Mouse (Mus musculus): ENCODE data around the gene Gm20489. TPM values are rescaled to one million over a fixed set of nuclear protein-coding genes. Genes with fewer than 3 reads are reported as not detected.

Gene Gm20489
- polyA plus RNA-seq, 1 experiment from 2014 or later: not detected

- no peak overlapping the region for H3K4me2 ChIP-seq (ENCODE audit: low read depth, low read length)
- ATAC-seq (ENCODE audit: low read depth): no peak
- H3K9me3 ChIP-seq (ENCODE audit: control insufficient read depth, low read length): no peaks in the 10 kb centered on the region
- H3K27me3 ChIP-seq (ENCODE audit: control insufficient read depth, insufficient read depth, low read length): no peaks in the 10 kb centered on the region
- H3K36me3 ChIP-seq (ENCODE audit: control insufficient read depth, insufficient read depth, low read length): peaks cover 14% of the 10 kb centered on the region; the same call in 1 of the 2 replicates
- WGBS: 93% methylated on average over 10 of the region's 10 CpGs
- H3K9ac ChIP-seq (replicated peaks; ENCODE audit: low read depth, low read length): no peak overlapping the region
- H3K27ac ChIP-seq (ENCODE audit: low read depth, low read length): no peak overlapping the region
- no peaks in the 10 kb centered on the region for H3K4me1 ChIP-seq (ENCODE audit: control insufficient read depth, insufficient read depth, low read length)
- no peak overlapping the region for H3K4me3 ChIP-seq (ENCODE audit: low read depth, low read length)
Observed at GRCm38 (mm10) chrX:101290111-101290510, 21.3 kb upstream of the Gm20489 start.

- Histone ChIP-seq H3K9me3 (ENCODE audit: control insufficient read depth, low read length) (no peaks in the 10 kb centered on the region), H3K36me3 (ENCODE audit: control insufficient read depth, insufficient read depth, low read length) (peaks cover 14% of the 10 kb centered on the region; the same call in 1 of the 2 replicates), H3K4me3 (ENCODE audit: low read depth, low read length) (no peak overlapping the region), H3K27ac (ENCODE audit: low read depth, low read length) (no peak overlapping the region), H3K27me3 (ENCODE audit: control insufficient read depth, insufficient read depth, low read length) (no peaks in the 10 kb centered on the region), H3K4me1 (ENCODE audit: control insufficient read depth, insufficient read depth, low read length) (no peaks in the 10 kb centered on the region), H3K9ac (replicated peaks; ENCODE audit: low read depth, low read length) (no peak overlapping the region), H3K4me2 (ENCODE audit: low read depth, low read length) (no peak overlapping the region)
- no peak for ATAC-seq (ENCODE audit: low read depth)
- 95% methylated on average over 7 of the region's 7 CpGs for WGBS
Observed at GRCm38 (mm10) chrX:101289037-101289436, 20.2 kb upstream of the Gm20489 start.

GRCm38 (mm10) chrX:101288432-101288831 lies 19.6 kb upstream of the Gm20489 start:
- no peak overlapping the region for H3K4me2 ChIP-seq (ENCODE audit: low read depth, low read length)
- no peaks in the 10 kb centered on the region for H3K9me3 ChIP-seq (ENCODE audit: control insufficient read depth, low read length)
- no peak for ATAC-seq (ENCODE audit: low read depth)
- H3K27ac ChIP-seq (ENCODE audit: low read depth, low read length): no peak overlapping the region
- H3K4me1 ChIP-seq (ENCODE audit: control insufficient read depth, insufficient read depth, low read length): no peaks in the 10 kb centered on the region
- H3K9ac ChIP-seq (replicated peaks; ENCODE audit: low read depth, low read length): no peak overlapping the region
- no peaks in the 10 kb centered on the region for H3K27me3 ChIP-seq (ENCODE audit: control insufficient read depth, insufficient read depth, low read length)
- peaks cover 14% of the 10 kb centered on the region; the same call in 1 of the 2 replicates for H3K36me3 ChIP-seq (ENCODE audit: control insufficient read depth, insufficient read depth, low read length)
- 88% methylated on average over 5 of the region's 6 CpGs for WGBS
- H3K4me3 ChIP-seq (ENCODE audit: low read depth, low read length): no peak overlapping the region

GRCm38 (mm10) chrX:101287543-101287942 lies 18.7 kb upstream of the Gm20489 start:
- Histone ChIP-seq H3K9me3 (ENCODE audit: control insufficient read depth, low read length) (no peaks in the 10 kb centered on the region), H3K4me1 (ENCODE audit: control insufficient read depth, insufficient read depth, low read length) (no peaks in the 10 kb centered on the region), H3K9ac (replicated peaks; ENCODE audit: low read depth, low read length) (no peak overlapping the region), H3K4me2 (ENCODE audit: low read depth, low read length) (no peak overlapping the region), H3K27ac (ENCODE audit: low read depth, low read length) (no peak overlapping the region), H3K27me3 (ENCODE audit: control insufficient read depth, insufficient read depth, low read length) (no peaks in the 10 kb centered on the region), H3K4me3 (ENCODE audit: low read depth, low read length) (no peak overlapping the region), H3K36me3 (ENCODE audit: control insufficient read depth, insufficient read depth, low read length) (peaks cover 18% of the 10 kb centered on the region)
- 93% methylated on average over 3 of the region's 3 CpGs for WGBS
- no peak for ATAC-seq (ENCODE audit: low read depth)

- 94% methylated on average over 14 of the region's 14 CpGs for WGBS
- no peak overlapping the region for H3K4me2 ChIP-seq (ENCODE audit: low read depth, low read length)
- no peaks in the 10 kb centered on the region for H3K27me3 ChIP-seq (ENCODE audit: control insufficient read depth, insufficient read depth, low read length)
- no peak overlapping the region for H3K4me3 ChIP-seq (ENCODE audit: low read depth, low read length)
- H3K9me3 ChIP-seq (ENCODE audit: control insufficient read depth, low read length): no peaks in the 10 kb centered on the region
- no peak overlapping the region for H3K9ac ChIP-seq (replicated peaks; ENCODE audit: low read depth, low read length)
- no peak overlapping the region for H3K27ac ChIP-seq (ENCODE audit: low read depth, low read length)
- H3K36me3 ChIP-seq (ENCODE audit: control insufficient read depth, insufficient read depth, low read length): peaks cover 22% of the 10 kb centered on the region
- H3K4me1 ChIP-seq (ENCODE audit: control insufficient read depth, insufficient read depth, low read length): no peaks in the 10 kb centered on the region
- peak; percentile 4; the same call in 1 of the 2 replicates for ATAC-seq (ENCODE audit: low read depth)
Observed at GRCm38 (mm10) chrX:101285953-101286670, 17.3 kb upstream of the Gm20489 start.

GRCm38 (mm10) chrX:101285534-101285933 lies 16.7 kb upstream of the Gm20489 start:
- H3K9me3 ChIP-seq (ENCODE audit: control insufficient read depth, low read length): no peaks in the 10 kb centered on the region
- no peak overlapping the region for H3K4me3 ChIP-seq (ENCODE audit: low read depth, low read length)
- no peak overlapping the region for H3K27ac ChIP-seq (ENCODE audit: low read depth, low read length)
- H3K4me1 ChIP-seq (ENCODE audit: control insufficient read depth, insufficient read depth, low read length): no peaks in the 10 kb centered on the region
- no peak overlapping the region for H3K9ac ChIP-seq (replicated peaks; ENCODE audit: low read depth, low read length)
- no peak overlapping the region for H3K4me2 ChIP-seq (ENCODE audit: low read depth, low read length)
- peak; percentile 41; the same call in 1 of the 2 replicates for ATAC-seq (ENCODE audit: low read depth)
- WGBS: 31% methylated on average over 6 of the region's 6 CpGs
- no peaks in the 10 kb centered on the region for H3K27me3 ChIP-seq (ENCODE audit: control insufficient read depth, insufficient read depth, low read length)
- peaks cover 21% of the 10 kb centered on the region for H3K36me3 ChIP-seq (ENCODE audit: control insufficient read depth, insufficient read depth, low read length)

- Histone ChIP-seq H3K9ac (replicated peaks; ENCODE audit: low read depth, low read length) (no peak overlapping the region), H3K36me3 (ENCODE audit: control insufficient read depth, insufficient read depth, low read length) (peaks cover 10% of the 10 kb centered on the region)
- 85% methylated on average over 6 of the region's 6 CpGs for WGBS
Observed at GRCm38 (mm10) chrX:101282813-101283212, 14.0 kb upstream of the Gm20489 start.

GRCm38 (mm10) chrX:101273875-101274738 lies 5.3 kb upstream of the Gm20489 start, which contains the start of gene Med12:
TSS of gene Med12 (plus strand) at chrX:101274030.
- WGBS: 26% methylated on average over 47 of the region's 54 CpGs
- Histone ChIP-seq H3K9me3 (ENCODE audit: control insufficient read depth, low read length) (no peaks in the 10 kb centered on the region), H3K9ac (replicated peaks; ENCODE audit: low read depth, low read length) (peak within 1 kb of the TSS; percentile 48), H3K36me3 (ENCODE audit: control insufficient read depth, insufficient read depth, low read length) (no peaks in the 10 kb centered on the region; the same call in 1 of the 2 replicates), H3K27me3 (ENCODE audit: control insufficient read depth, insufficient read depth, low read length) (no peaks in the 10 kb centered on the region), H3K27ac (ENCODE audit: low read depth, low read length) (peak within 1 kb of the TSS; percentile 58), H3K4me3 (ENCODE audit: low read depth, low read length) (peak within 1 kb of the TSS; percentile 41), H3K4me1 (ENCODE audit: control insufficient read depth, insufficient read depth, low read length) (no peaks in the 10 kb centered on the region), H3K4me2 (ENCODE audit: low read depth, low read length) (peak within 1 kb of the TSS; percentile 48)
- peak; percentile 98 for ATAC-seq (ENCODE audit: low read depth)

More at GRCm38 (mm10) chrX:101282813-101283212, 14.0 kb upstream of the Gm20489 start:
- H3K4me1 ChIP-seq (ENCODE audit: control insufficient read depth, insufficient read depth, low read length): no peaks in the 10 kb centered on the region
- H3K27me3 ChIP-seq (ENCODE audit: control insufficient read depth, insufficient read depth, low read length): no peaks in the 10 kb centered on the region
- no peak overlapping the region for H3K4me2 ChIP-seq (ENCODE audit: low read depth, low read length)
- no peaks in the 10 kb centered on the region for H3K9me3 ChIP-seq (ENCODE audit: control insufficient read depth, low read length)
- H3K27ac ChIP-seq (ENCODE audit: low read depth, low read length): no peak overlapping the region
- no peak overlapping the region for H3K4me3 ChIP-seq (ENCODE audit: low read depth, low read length)
- ATAC-seq (ENCODE audit: low read depth): no peak

All from neural tube, embryonic 14.5 days (tissue).